Mouse (Mus musculus): ENCODE data around the gene Pex11a.
A peak's percentile ranks its signal among the peaks of the same experiment; 100 is the strongest.

DNA sequence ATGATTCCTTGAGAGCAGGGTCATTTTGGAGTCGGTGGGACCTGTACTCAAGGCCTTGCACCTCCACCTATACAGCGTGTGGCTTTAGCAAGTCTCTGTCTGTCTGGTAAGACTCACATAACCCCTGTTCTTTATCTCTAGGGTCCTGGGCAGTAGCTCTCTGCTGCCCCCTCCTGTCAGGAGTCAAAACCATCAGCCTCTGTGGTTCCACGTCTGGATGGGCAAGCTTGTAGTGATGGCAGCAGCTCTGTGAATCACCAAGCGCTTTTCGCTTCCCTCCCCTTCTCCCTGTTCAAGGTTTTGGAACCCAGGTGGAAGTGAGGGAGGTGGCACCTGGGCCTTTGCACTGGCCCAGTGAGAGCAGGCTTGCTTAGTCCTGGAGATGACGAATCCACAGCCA lies 14.7 kb downstream of the Pex11a start:
- TF ChIP-seq CTCF (IDR thresholded peaks at IDR 0.05) = peak; percentile 91
- no peak for TF ChIP-seq EP300 (IDR thresholded peaks at IDR 0.05)

Data from lung, postnatal 0 days (tissue).